Mouse (Mus musculus) CH12.LX (cell line): ENCODE measurements at regions not wholly inside any gene's neighbourhood (a gene's known extent, or its start where the extent isn't known, plus 50 kb on each side); places are given as distances from the start of the nearest gene placed in this dataset.

Experiments used
- CTCF ChIP-seq, 2 experiments: IDR thresholded peaks in 1 of 2; conservative IDR thresholded peaks in 1 of 2; 2 replicates each; pipeline ENCODE4 v1.5.1; 2011 to 2012; ENCODE audit warnings: low read depth in 2 of 2, low read length in 2 of 2, improper control_type of control experiment in 1 of 2, inconsistent platforms in 1 of 2, mild to moderate bottlenecking in 1 of 2, moderate library complexity in 1 of 2
- KAT2A ChIP-seq: IDR thresholded peaks from 2 replicates; pipeline ENCODE4 v1.6.1; 2012; ENCODE audit warnings: low read length, improper control_type of control experiment, inconsistent platforms; ENCODE audit not compliant: insufficient replicate concordance
- MXI1 ChIP-seq: IDR thresholded peaks from 2 replicates; pipeline ENCODE4 v1.6.1; 2011; ENCODE audit warnings: mild to moderate bottlenecking, low read depth, low read length, improper control_type of control experiment
- MYC ChIP-seq: IDR thresholded peaks from 2 replicates; pipeline ENCODE4 v1.6.1; 2011; ENCODE audit warnings: low read depth, mild to moderate bottlenecking, improper control_type of control experiment, low read length
- POLR2A ChIP-seq: IDR thresholded peaks from 2 replicates; pipeline ENCODE4 v1.6.1; 2011; ENCODE audit warnings: low read depth, mild to moderate bottlenecking, improper control_type of control experiment, low read length

- TF ChIP-seq POLR2A: no peak
- TF ChIP-seq CTCF (conservative IDR thresholded peaks at IDR 0.05 in 1 of 2, IDR thresholded peaks at IDR 0.05 in 1 of 2; ENCODE audit: low read depth in 2 of 2, low read length in 2 of 2): no peak
- no peak for TF ChIP-seq MYC
- TF ChIP-seq MXI1: no peak
- no peak for TF ChIP-seq KAT2A
Observed at GRCm38 (mm10) chr8:86385236-86385635, 195.2 kb downstream of the Abcc12 start.
